Mouse (Mus musculus) mouse trophoblast stem cell (cell line): ENCODE data around the gene Spock1.
"Not testable (repeated sequence)": the region's sequence is repeated elsewhere in the genome, so short reads cannot be mapped to it uniquely, and the experiment has no call there.

Source experiments
- in situ Hi-C, 2 experiments: fragments of 300-500 bp; cut with MseI, MboI; formaldehyde crosslinking; loops; 2 replicates in 1 of 2; 3 replicates in 1 of 2; pipeline ENCODE4 v1.15.1; 2025

The Spock1 gene

DNA sequence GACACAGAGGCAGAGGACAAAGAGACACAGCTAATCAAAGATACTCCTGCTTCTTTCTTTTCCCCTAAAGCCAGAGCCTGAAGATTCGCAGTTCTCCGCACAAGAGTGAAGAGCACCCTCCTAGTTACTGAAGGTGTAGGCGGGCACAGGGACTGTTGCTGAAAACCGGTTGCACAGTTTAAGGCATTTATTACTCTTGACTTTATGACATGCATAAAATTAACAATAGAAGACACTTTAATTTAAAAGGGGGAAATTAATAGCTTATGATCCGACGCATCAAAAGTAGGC lies 312.4 kb downstream of the Spock1 start:
- in situ Hi-C loops, result no loop called here

DNA sequence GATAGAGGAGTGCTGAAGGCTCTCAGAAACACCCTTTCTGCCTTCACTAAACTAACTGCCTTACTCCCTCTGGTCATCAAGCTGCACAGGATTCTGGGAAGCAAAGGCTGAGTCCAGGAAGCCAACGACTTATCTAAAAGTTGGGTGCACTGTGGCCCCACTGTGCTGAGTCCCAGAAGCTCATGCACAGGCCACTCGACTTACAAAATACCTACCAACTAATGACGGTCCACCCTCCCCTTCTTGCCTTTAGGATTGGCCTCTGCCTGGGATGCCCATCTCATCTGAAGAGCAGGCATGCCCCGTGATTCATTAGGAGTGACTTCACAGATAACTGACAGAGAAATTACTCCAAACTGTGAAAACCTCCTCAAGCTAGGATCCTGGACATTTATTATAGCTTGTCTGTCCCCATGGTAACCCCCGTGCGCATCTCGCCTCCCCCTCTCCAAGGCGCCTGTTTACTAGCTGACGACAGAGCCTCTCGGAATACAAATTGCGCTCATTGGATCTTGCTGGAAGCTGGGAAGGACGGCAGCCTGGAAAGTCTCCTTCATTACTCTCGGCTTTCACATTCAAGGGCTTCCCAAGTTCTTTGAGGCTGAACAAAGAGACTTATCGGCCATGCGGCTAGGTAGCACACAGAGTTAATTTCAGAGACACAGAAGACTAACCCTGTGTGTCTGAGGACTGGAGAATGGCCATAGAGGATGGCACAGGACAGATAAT lies 312.9 kb downstream of the Spock1 start:
- in situ Hi-C loops, result no loop called here

- in situ Hi-C loops, result not testable (repeated sequence)
These were observed 318.7 kb downstream of the Spock1 start for GRCm38 (mm10) chr13:57589338-57589914.

DNA sequence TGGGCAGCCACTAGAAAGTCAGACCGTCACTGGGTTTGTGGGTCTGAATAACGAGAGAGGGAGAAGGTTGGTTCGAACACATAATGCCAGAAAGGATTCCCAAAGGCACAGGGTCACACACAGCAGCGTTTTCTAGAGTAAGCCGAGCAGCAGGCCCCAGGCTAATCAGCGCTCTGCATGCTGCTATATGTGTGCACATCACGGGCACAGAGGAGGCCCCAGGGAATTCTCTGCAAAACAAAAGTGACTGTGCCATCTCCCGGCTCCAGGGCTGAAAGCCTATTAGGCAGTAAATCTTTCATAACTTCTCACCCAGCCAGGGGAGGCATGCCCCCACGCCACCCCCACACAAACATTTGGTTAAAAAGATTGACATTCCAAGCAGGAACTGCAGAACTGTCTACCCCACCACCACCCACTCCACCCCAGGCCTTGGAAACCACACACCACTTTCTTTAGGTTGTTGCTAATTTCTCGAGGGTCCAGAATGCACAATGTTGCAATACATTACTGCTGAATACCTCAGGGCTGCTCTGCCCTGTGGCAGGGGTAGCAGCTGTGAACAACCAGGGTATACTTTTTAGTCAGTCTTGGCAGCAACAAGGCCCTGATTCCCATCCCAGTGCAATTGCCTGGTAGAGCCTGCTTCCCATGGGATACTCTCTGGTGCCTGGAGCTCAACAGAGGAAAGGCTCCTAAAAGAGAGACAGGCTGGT lies 319.4 kb downstream of the Spock1 start:
- in situ Hi-C loops, result no loop called here

DNA sequence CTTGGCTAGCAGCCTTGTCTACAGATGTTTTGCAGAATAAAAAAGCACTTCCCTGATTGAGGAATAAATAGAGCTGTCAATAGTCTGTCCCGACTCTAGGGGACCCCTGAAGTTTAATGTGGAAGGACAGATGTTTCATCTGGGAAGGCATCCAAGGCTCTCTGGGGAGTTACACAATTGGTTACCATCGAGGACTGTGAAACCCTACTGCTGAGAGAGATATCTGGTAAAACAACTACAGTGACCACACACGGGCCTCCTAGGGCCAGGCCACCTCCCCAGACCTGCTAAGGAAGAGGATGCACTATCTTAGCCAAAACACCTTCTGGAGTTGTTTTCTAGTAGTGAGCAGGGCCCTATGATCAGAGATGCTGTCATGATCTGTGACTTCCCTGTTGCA lies 323.0 kb downstream of the Spock1 start:
- in situ Hi-C loops, result no loop called here

DNA sequence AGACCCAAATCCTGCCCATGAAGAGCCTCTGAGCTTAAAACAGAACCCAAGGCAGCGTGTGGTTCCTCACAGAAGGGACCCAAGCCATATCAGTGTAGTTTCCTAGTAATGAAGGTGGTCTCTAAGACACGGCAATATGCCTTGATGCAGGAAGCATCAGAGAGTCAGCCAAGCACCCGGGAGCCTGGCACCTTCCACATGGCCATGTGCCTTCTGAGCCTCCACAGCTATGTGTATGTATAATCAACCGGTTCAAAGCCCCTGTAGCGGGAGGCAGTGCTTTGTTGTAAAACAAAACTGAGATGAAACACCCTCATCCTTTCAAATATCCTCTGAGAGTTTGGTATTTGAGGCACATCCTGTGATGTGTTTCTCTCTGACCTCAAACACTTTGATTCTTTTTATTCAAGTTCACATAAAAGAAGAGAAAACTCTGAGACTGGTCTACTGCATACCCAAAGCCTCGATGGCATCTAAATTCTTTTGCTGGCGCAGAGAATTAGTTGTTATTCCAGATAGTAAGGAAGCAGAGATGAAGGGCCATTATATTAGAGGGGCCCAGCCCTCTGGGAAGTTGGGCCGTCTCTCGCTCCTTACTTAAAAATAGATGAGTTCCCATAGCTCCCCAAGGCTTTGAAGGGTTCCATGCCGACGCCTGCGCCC lies 325.7 kb downstream of the Spock1 start:
- in situ Hi-C loops, result no loop called here

DNA sequence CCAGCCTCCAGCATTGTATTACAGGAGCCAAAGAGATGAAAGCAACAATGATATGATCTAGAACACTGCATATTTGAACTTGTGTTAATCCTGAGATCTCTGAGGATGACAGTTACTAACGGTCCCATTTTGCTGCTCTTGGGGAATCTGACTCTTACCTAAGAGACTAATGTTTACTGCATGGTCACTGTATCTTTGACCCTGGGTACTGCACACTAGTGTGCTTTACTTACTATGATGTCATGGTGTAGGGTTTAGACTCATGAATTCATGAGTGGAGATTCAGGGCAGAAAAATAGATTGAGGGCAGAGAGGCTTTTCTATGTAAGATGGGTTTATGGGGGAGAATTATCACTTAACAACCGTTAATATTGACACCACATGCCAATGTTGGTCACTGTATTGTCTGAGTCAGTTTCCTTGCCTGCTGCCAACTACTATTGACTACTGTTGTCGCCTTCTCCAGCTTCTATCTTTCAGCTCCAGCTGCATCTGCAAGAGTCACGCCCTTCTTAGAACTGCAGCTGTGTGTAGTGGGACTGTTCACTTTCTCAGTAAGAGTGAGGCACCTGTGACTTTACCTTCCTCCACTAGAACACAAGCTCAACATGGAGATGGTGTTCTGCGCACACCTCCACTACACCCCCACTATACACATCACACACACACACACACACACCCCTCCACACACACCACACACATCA lies 330.4 kb downstream of the Spock1 start:
- in situ Hi-C loops, result no loop called here

DNA sequence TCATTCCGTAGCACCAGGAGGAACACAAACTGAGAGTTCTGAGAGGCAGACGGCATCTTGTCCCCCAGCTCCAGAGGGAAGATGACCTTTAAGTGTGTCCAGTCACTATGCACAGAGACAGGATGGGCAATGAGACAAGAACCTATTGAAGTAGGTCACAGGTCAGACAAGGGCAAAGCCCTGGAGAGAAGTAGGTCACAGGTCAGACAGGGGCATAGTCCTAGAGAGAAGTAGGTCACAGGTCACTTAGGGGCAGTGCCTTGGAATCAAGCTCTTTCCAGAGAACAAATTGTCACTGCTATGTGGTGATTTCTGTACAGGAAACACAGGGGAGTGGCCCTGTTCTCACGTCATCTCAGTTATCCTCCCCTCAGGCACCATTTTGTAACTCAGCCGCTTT lies 334.6 kb downstream of the Spock1 start:
- in situ Hi-C loops, result no loop called here

- in situ Hi-C loops, result no loop called here
These were observed 339.7 kb downstream of the Spock1 start for GRCm38 (mm10) chr13:57568404-57568803.

GRCm38 (mm10) chr13:57555186-57555585 lies 352.9 kb downstream of the Spock1 start:
- in situ Hi-C loops, result no loop called here

- in situ Hi-C loops, result no loop called here
These were observed 358.4 kb downstream of the Spock1 start for GRCm38 (mm10) chr13:57549743-57550142.

- in situ Hi-C loops, result no loop called here
These were observed 371.1 kb downstream of the Spock1 start for GRCm38 (mm10) chr13:57536988-57537547.

- in situ Hi-C loops, result no loop called here
These were observed 373.8 kb downstream of the Spock1 start for GRCm38 (mm10) chr13:57534325-57534724.

DNA sequence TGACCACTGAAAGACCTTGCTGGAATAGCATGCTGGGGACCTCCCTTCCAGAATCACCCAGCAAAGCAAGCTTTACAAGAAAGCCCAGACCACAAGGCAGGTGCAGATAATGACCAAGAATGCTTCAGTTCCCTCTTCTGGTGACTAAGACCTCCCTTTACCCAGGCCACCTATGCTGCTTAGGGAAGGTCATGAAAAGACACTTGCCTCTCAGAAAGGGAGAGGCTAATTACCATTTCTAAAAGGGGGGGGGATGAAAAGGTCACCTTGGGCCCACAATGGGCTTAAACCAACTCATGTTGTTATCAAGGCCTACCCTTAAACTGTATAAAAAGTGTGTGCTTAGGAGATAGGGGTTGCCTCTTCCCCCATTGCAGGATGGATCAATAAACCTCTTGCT lies 382.2 kb downstream of the Spock1 start:
- in situ Hi-C loops, result no loop called here

DNA sequence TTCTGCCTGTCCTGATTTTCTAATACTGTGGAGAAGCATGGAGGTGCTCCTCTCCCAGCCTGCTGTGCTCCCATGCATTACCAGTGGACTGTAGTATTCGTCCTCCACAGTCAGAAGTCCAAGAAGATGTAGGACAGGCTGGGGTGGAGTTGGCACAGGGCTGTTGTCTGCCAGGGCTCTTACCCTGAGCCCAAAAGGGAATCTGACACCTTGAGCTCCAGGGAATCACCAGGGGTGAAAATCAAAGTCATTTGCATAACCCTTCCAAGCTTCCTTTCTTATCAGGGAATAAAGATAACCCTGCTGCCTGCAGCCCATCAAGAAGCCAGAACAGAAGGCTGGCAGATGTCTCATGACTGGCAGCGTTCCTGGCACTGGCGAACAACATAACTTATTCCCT lies 383.6 kb downstream of the Spock1 start:
- in situ Hi-C loops, result no loop called here

GRCm38 (mm10) chr13:57523366-57523765 lies 384.8 kb downstream of the Spock1 start:
- in situ Hi-C loops, result no loop called here

- in situ Hi-C loops, result no loop called here
These were observed 385.8 kb downstream of the Spock1 start for GRCm38 (mm10) chr13:57522319-57522718.

DNA sequence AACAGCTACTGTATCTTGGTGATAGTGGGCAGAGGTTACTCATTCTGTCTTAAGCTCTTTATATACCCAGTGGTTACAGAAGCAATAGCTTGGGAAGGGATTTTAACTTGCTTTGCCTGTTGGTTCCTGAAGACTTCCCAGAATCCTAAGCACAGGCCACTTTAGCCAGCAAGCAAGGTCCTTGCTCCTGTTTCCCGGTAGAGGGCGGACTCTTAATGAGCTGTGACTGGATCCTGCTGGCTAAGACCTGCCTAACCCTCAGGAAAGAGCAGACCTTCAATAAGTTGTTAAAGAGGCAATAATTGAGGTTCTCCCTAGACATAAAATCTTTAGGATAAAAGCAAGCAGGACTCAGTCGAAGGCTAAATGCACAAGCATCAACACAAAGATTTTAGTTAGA lies 387.0 kb downstream of the Spock1 start:
- in situ Hi-C loops, result no loop called here

DNA sequence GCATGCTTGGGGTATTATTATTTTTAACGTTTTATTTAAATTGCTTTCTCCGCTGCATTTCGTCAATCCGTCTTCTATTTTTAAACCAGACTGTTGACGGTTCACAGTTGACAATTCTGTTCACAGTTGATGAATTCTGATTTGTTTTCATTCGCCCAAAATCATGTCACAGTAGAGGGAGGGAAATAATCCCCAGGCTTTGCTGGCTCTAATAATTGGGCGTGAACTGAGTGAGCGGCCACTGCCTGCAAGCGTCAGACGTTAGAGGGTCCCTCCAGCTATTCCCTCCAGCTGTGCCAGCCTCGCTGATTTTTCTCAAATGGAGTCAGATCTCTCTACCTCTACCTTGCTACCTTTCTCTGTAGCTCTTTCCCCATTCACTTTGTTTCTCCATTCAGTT lies 388.3 kb downstream of the Spock1 start:
- in situ Hi-C loops, result no loop called here

DNA sequence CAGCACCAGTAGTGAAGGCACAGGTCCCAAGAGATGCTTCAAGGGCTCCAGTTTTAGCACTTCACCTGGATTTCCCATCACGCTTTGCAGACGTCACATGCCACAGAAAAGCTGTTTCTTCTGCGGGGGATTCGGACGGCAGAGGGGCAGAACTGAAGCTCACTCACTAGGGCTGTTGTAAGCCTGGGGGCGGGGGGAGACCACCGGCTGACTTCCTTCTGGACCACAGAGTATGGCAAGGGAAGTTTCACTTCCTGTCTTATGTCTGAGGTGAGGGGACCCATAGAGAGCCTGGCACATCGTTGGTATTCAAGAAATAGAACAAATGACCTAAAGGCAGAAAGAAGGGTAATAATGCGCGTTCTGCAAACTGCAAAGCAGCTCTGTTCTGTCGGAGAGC lies 392.4 kb downstream of the Spock1 start:
- in situ Hi-C loops, result no loop called here

GRCm38 (mm10) chr13:57501552-57501951 lies 406.6 kb downstream of the Spock1 start:
- in situ Hi-C loops, result no loop called here

GRCm38 (mm10) chr13:57496778-57497177 lies 411.4 kb downstream of the Spock1 start:
- in situ Hi-C loops, result no loop called here
